Mouse (Mus musculus) activated CD4-positive, CD25-positive, alpha-beta regulatory T cell, adult 9 weeks (primary cell): ENCODE results near the gene Ppp2r3c. TPM values are rescaled to one million over a fixed set of nuclear protein-coding genes. Genes with fewer than 3 reads are reported as not detected.

Experiments
- polyA plus RNA-seq: library from polyadenylated mRNA; unstranded; fragments of 100-300 nt; shearing (Covaris generic); gene quantifications from one replicate; pipeline ENCODE4 v1.2.1, GENCODE M21; 2017

Ppp2r3c gene
- polyA plus RNA-seq: 21.9 TPM

GRCm38 (mm10) chr12:55302485-55303441 is at the start of gene Ppp2r3c:
Gene Ppp2r3c (minus strand): TSS chr12:55302998.

GRCm38 (mm10) chr12:55299336-55299735 is 3.5 kb downstream of the Ppp2r3c start, which contains the start of gene 1110008L16Rik:
Gene 1110008L16Rik (plus strand): TSS chr12:55299577.

GRCm38 (mm10) chr12:55229626-55230519 is 72.9 kb downstream of the Ppp2r3c start, which contains the start of gene Srp54c:
Gene Srp54c (plus strand): TSS chr12:55230168.

Other genes starting within 250 kb of the Ppp2r3c start
- gene 2700097O09Rik, start 222.9 kb downstream of the Ppp2r3c start, polyA plus RNA-seq: 19.3 TPM
- 156 TPM for gene Srp54a, start 222.7 kb downstream of the Ppp2r3c start, polyA plus RNA-seq
- gene Fam177a, start 178.5 kb downstream of the Ppp2r3c start, polyA plus RNA-seq: 17.2 TPM
- gene Srp54b, start 147.9 kb downstream of the Ppp2r3c start, polyA plus RNA-seq: 35.6 TPM
- not detected for gene 1700047I17Rik2, start 103.4 kb downstream of the Ppp2r3c start, polyA plus RNA-seq
- gene Srp54c, start 72.8 kb downstream of the Ppp2r3c start, polyA plus RNA-seq: 77.9 TPM
- gene 1110008L16Rik, start 3.4 kb downstream of the Ppp2r3c start, polyA plus RNA-seq: 9.6 TPM
- gene Psma6, start 81.2 kb upstream of the Ppp2r3c start, polyA plus RNA-seq: 315 TPM
- 799 TPM for gene Nfkbia, start 189.6 kb upstream of the Ppp2r3c start, polyA plus RNA-seq